Mouse (Mus musculus) cortical plate, adult 2 months (tissue): ENCODE results near the gene Psme4.

Experiments used
- CTCF ChIP-seq: fragments of 200-500 bp; IDR thresholded peaks from 2 replicates; pipeline ENCODE4 v1.5.1; 2011; ENCODE audit warnings: mild to moderate bottlenecking, control low read depth, low read length; ENCODE audit not compliant: insufficient read depth; ENCODE audit errors: extremely low read depth
- POLR2A ChIP-seq: fragments of 200-500 bp; IDR thresholded peaks from 2 replicates; pipeline ENCODE4 v1.6.1; 2011; ENCODE audit warnings: mild to moderate bottlenecking, low read length, control low read depth; ENCODE audit not compliant: insufficient read depth; ENCODE audit errors: extremely low read depth

- TF ChIP-seq POLR2A (no peak), CTCF (no peak)
These were observed 140.8 kb downstream of the Psme4 start for GRCm38 (mm10) chr11:30912311-30912710.
